Mouse (Mus musculus) ES-Bruce4 (cell line): Measurements from ENCODE around the gene Sh3d19.

ENCODE experiments used
- CTCF ChIP-seq: IDR thresholded peaks from one replicate; pipeline ENCODE4 v1.8.1; 2011; ENCODE audit warnings: low read depth, low read length
- EP300 ChIP-seq: IDR thresholded peaks from 2 replicates; pipeline ENCODE4 v1.6.1; 2011; ENCODE audit warnings: low read depth, low read length; ENCODE audit not compliant: insufficient read depth

GRCm38 (mm10) chr3:85980036-85980435 is 9.1 kb downstream of the Sh3d19 start:
- TF ChIP-seq CTCF = no peak
- no peak for TF ChIP-seq EP300
